In genomic region chr1:90014446-90014845, GRCm38 (mm10) we compare ENCODE assay signal across 16 mouse cellular contexts. TPM values are rescaled to one million over a fixed set of nuclear protein-coding genes. Genes with fewer than 3 reads are reported as not detected.
A peak's percentile ranks its signal among the peaks of the same experiment; 100 is the strongest.
DNase-seq lines count a peak whose midpoint lies in the region; ATAC-seq and TF ChIP-seq lines count a peak whose summit lies in the region.
"Had no signal": no experiment of that assay in that cellular context is flagged by ENCODE, and none has a peak within 500 bp of the region (broad histone marks: within the 10 kb centered on the region; RNA-seq: fewer than 3 reads in every experiment).

Asb18 (minus strand) TSS chr1:90014666.

- H3K4me1 ChIP-seq in heart, embryonic 12.5 days (replicated peaks): peaks cover 6% of the 10 kb centered on the region; the same call in 1 of the 2 replicates
- no peaks in the 10 kb centered on the region for H3K4me1 ChIP-seq in forebrain, postnatal 0 days (ENCODE audit: insufficient read depth)
- H3K4me1 ChIP-seq: forebrain, embryonic 10.5 days; kidney, embryonic 15.5 days; limb, embryonic 12.5 days had no signal

- 41% methylated on average over 5 of the region's 5 CpGs for WGBS in heart, embryonic 12.5 days
- 81% methylated on average over 5 of the region's 5 CpGs for WGBS in forebrain, postnatal 0 days

- no peak within 1 kb of the TSS for H3K9ac ChIP-seq in heart, embryonic 12.5 days
- H3K9ac ChIP-seq in forebrain, postnatal 0 days: no peak within 1 kb of the TSS
- H3K9ac ChIP-seq: kidney, embryonic 15.5 days; limb, embryonic 12.5 days; liver, embryonic 14.5 days had no signal

- intact Hi-C loops in gastrocnemius, postnatal 14 days (cut with DNase I; ENCODE audit: low total_unique reads): no loop called here

- TF ChIP-seq CTCF in forebrain, postnatal 0 days (IDR thresholded peaks at IDR 0.05; ENCODE audit: low read depth): no peak

- DNase-seq in gastrocnemius, adult 8-10 months (ENCODE audit: low spot score in 2 of 2): peak; percentile 20 to 42
- DNase-seq in gastrocnemius, postnatal 14 days: no peak
- DNase-seq in cerebellum, postnatal 25 days: peak; percentile 54 to 60
- DNase-seq in skeletal muscle tissue, adult 2 months (ENCODE audit: low read depth, low spot score): peak; percentile 85
- no peak for DNase-seq in forebrain, postnatal 0 days
- no peak for DNase-seq in kidney, adult 9 months

- no peaks in the 10 kb centered on the region for H3K36me3 ChIP-seq in heart, embryonic 12.5 days
- no peaks in the 10 kb centered on the region for H3K36me3 ChIP-seq in forebrain, postnatal 0 days (ENCODE audit: insufficient read depth)
- H3K36me3 ChIP-seq: forebrain, embryonic 10.5 days; kidney, embryonic 15.5 days; limb, embryonic 12.5 days had no signal

- peak within 1 kb of the TSS; percentile 25 for H3K27ac ChIP-seq in heart, embryonic 12.5 days (ENCODE audit: poor library complexity, severe bottlenecking)
- no peak within 1 kb of the TSS for H3K27ac ChIP-seq in forebrain, postnatal 0 days (ENCODE audit: low read depth, low read length)
- H3K27ac ChIP-seq: forebrain, embryonic 10.5 days; kidney, embryonic 15.5 days; left cerebral cortex, adult 2 months; limb, embryonic 12.5 days; liver, embryonic 14.5 days had no signal

- peak; percentile 36; the same call in 1 of the 2 replicates for ATAC-seq in heart, embryonic 12.5 days (ENCODE audit: insufficient number of reproducible peaks, low FRiP score)
- ATAC-seq in forebrain, postnatal 0 days: no peak
- ATAC-seq: hindbrain, embryonic 16.5 days; lung, postnatal 0 days had no signal

- H3K9me3 ChIP-seq in heart, embryonic 12.5 days (replicated peaks): peaks cover 9% of the 10 kb centered on the region; the same call in 1 of the 2 replicates
- H3K9me3 ChIP-seq in forebrain, postnatal 0 days (ENCODE audit: low read length): no peaks in the 10 kb centered on the region
- H3K9me3 ChIP-seq: forebrain, embryonic 10.5 days; kidney, embryonic 15.5 days had no signal

- H3K4me3 ChIP-seq in heart, embryonic 12.5 days: no peak within 1 kb of the TSS
- H3K4me3 ChIP-seq in forebrain, postnatal 0 days (ENCODE audit: low read depth, low read length): no peak within 1 kb of the TSS
- H3K4me3 ChIP-seq: forebrain, embryonic 10.5 days; kidney, embryonic 15.5 days; left cerebral cortex, adult 2 months; limb, embryonic 12.5 days had no signal

- H3K27me3 ChIP-seq in heart, embryonic 12.5 days (replicated peaks): no peaks in the 10 kb centered on the region
- no peaks in the 10 kb centered on the region for H3K27me3 ChIP-seq in forebrain, postnatal 0 days (ENCODE audit: insufficient read depth, low read length)
- H3K27me3 ChIP-seq: kidney, embryonic 15.5 days; limb, embryonic 12.5 days had no signal

- no peak within 1 kb of the TSS for H3K4me2 ChIP-seq in heart, embryonic 12.5 days
- no peak within 1 kb of the TSS for H3K4me2 ChIP-seq in forebrain, postnatal 0 days (ENCODE audit: low read depth)
- H3K4me2 ChIP-seq: kidney, embryonic 15.5 days; limb, embryonic 12.5 days had no signal

RNA-seq across cellular contexts. Expression of gene Asb18, which starts in this region (rescaled TPM):
- total RNA-seq in gastrocnemius, adult 8-10 months (2022): 10 to 100 TPM; 20.8 to 25.7 (median 24.0) TPM
- 1 to 10 TPM; 7.0 TPM for total RNA-seq in gastrocnemius, postnatal 14 days (2021)
- polyA plus RNA-seq in heart, embryonic 12.5 days (2016; fragmentation: Nextera tagmentation; extraction: Ambion mirVana): 1.0 and 1.1 TPM in 2 replicates
- 0.54 and 1.4 TPM in 2 replicates for total RNA-seq in forebrain, postnatal 0 days (2014; rRNA removed)
- polyA plus RNA-seq in forebrain, postnatal 0 days (2015; fragmentation: Nextera tagmentation; extraction: Ambion mirVana): 0.13 and 0.33 TPM in 2 replicates
- total RNA-seq: megakaryocyte-erythroid progenitor cell, adult 5-6 weeks had no signal
- polyA plus RNA-seq: C2C12; forebrain, embryonic 10.5 days; liver, embryonic 14.5 days; lung, postnatal 0 days had no signal

Comparison
In these comparisons a context has a peak if more than half of its experiments do, and no peak if none do; other contexts are left out.
1. DNase-seq: peak in gastrocnemius, adult 8-10 months (2 of 2), cerebellum, postnatal 25 days (2 of 2) and skeletal muscle tissue, adult 2 months (single experiment); none in gastrocnemius, postnatal 14 days (single experiment), forebrain, postnatal 0 days (single experiment) and kidney, adult 9 months (single experiment).